Mouse (Mus musculus) heart, adult 2 months (tissue): ENCODE measurements around the gene Rai14.

Experiments
- CTCF ChIP-seq: fragments of 200-600 bp; IDR thresholded peaks from 2 replicates; pipeline ENCODE4 v1.8.1; 2022; ENCODE audit warnings: antibody characterized with exemption, mild to moderate bottlenecking, moderate library complexity
- POLR2A ChIP-seq: fragments of 200-500 bp; IDR thresholded peaks from 2 replicates; pipeline ENCODE4 v1.6.1; 2011; ENCODE audit warnings: mild to moderate bottlenecking, low read depth, low read length, control low read depth; ENCODE audit not compliant: insufficient read depth

DNA sequence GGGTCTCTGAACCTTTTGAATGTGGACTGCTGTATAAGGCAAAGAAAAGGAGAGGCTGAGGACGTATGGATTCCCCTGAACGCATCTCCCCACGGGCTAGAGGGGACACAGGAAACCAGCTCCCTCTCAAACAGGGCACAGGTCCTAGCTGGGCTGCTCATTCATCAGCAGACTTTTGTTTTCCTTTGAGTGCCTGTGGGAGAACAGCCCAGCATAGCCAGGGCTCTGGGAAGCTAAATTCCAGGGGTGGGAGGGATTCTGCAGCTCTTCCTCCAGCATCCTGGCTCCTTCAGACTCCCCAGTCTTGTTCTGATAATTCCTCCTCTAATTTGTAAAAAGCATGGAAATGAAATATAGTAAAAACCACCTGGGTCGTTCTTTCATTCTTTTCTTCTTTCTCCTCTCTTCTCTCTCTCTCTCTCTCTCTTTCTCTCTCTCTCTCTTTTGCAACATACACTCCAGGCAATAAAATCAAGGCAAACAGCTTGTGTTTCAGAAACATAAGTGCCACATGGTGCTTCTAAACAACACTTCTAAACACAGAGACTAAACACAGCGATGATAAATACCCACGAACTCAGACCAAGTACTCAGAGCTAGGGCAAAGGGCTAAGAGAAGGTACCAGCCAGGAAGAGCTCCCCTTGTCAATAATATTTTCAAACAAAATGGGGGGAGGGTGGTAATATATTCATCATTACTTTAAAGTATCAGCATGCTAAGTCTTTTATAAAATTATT, 65.9 kb downstream of the Rai14 start:
- no peak for TF ChIP-seq POLR2A
- TF ChIP-seq CTCF: no peak
